Mouse (Mus musculus) neural tube, embryonic 15.5 days (tissue): ENCODE results near the gene Gstt4. TPM values are rescaled to one million over a fixed set of nuclear protein-coding genes. Genes with fewer than 3 reads are reported as not detected.
A peak's percentile ranks its signal among the peaks of the same experiment; 100 is the strongest.
"Not testable (repeated sequence)": the region's sequence is repeated elsewhere in the genome, so short reads cannot be mapped to it uniquely, and the experiment has no call there.

Experiments used
- ATAC-seq: fragments of 200-750 bp; cut with Nextera tagmentation; 2 replicates; pipeline ENCODE4 v1.8.0; 2017; ENCODE audit warnings: mild to moderate bottlenecking, moderate TSS enrichment, moderate library complexity; ENCODE audit not compliant: low FRiP score
- H3K27ac ChIP-seq: fragments of 300-500 bp; sonication (generic); replicated peaks from 2 replicates; pipeline ENCODE4 v1.5.1; 2015; ENCODE audit warnings: mild to moderate bottlenecking, inconsistent platforms
- H3K27me3 ChIP-seq: fragments of 300-500 bp; sonication (generic); replicated peaks from 2 replicates; pipeline ENCODE4 v1.6.1; 2015; ENCODE audit warnings: inconsistent platforms
- H3K36me3 ChIP-seq: fragments of 300-500 bp; sonication (generic); 2 replicates; pipeline ENCODE4 v1.6.1; 2015; ENCODE audit warnings: inconsistent platforms
- H3K4me1 ChIP-seq: fragments of 300-500 bp; sonication (generic); 2 replicates; pipeline ENCODE4 v1.6.1; 2015; ENCODE audit warnings: inconsistent platforms
- H3K4me2 ChIP-seq: fragments of 300-500 bp; sonication (generic); 2 replicates; pipeline ENCODE4 v1.6.1; 2015; ENCODE audit warnings: inconsistent platforms, mild to moderate bottlenecking, moderate library complexity
- H3K4me3 ChIP-seq: fragments of 300-500 bp; sonication (generic); replicated peaks from 2 replicates; pipeline ENCODE4 v1.5.1; 2015; ENCODE audit warnings: mild to moderate bottlenecking, inconsistent platforms
- H3K9ac ChIP-seq: fragments of 300-500 bp; sonication (generic); replicated peaks from 2 replicates; pipeline ENCODE4 v1.6.1; 2015; ENCODE audit warnings: mild to moderate bottlenecking, inconsistent platforms
- H3K9me3 ChIP-seq: fragments of 300-500 bp; sonication (generic); replicated peaks from 2 replicates; pipeline ENCODE4 v1.6.1; 2016; ENCODE audit warnings: inconsistent platforms
- WGBS: fragments of 180-500 bp; shearing (Covaris S2); methylation state at CpG from one replicate; pipeline ENCODE4 v1.1.7; 2015; ENCODE audit warnings: mixed read lengths; 5-methylcytosine and 5-hydroxymethylcytosine counted together
- polyA plus RNA-seq: library from polyadenylated mRNA; unstranded; fragments of >200 nt; fragmentation: Nextera tagmentation; extraction: Ambion mirVana; gene quantifications from 2 replicates; pipeline ENCODE4 v1.2.1, GENCODE M21; 2015

Gstt4 gene
- polyA plus RNA-seq, 1 experiment from 2014 or later = not detected

DNA sequence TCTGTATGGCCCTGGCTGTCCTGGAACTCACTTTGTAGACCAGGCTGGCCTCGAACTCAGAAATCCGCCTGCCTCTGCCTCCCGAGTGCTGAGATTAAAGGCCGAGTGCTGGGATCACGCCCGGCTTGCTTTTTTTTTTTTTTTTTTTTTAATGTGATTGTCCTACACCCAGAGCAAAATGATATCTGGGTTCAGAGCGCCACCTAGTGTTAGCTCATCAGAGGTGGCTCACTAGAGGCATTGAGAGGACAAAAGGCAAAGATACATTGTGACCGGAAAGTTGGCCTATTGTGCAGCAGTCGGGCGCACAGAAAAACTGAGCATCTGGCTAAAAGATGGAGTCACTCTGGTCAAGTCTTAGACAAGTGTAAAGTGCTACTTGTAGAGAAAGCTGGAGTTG, 31.1 kb upstream of the Gstt4 start:
- H3K36me3 ChIP-seq = peaks cover 8% of the 10 kb centered on the region; the same call in 1 of the 2 replicates
- H3K4me3 ChIP-seq = no peak overlapping the region
- no peak overlapping the region for H3K4me2 ChIP-seq
- H3K9me3 ChIP-seq = no peaks in the 10 kb centered on the region
- no peaks in the 10 kb centered on the region for H3K27me3 ChIP-seq
- ATAC-seq = no peak
- H3K4me1 ChIP-seq = peaks cover 21% of the 10 kb centered on the region
- H3K27ac ChIP-seq = no peak overlapping the region
- WGBS = 17% methylated on average over 10 of the region's 10 CpGs
- H3K9ac ChIP-seq = no peak overlapping the region

DNA sequence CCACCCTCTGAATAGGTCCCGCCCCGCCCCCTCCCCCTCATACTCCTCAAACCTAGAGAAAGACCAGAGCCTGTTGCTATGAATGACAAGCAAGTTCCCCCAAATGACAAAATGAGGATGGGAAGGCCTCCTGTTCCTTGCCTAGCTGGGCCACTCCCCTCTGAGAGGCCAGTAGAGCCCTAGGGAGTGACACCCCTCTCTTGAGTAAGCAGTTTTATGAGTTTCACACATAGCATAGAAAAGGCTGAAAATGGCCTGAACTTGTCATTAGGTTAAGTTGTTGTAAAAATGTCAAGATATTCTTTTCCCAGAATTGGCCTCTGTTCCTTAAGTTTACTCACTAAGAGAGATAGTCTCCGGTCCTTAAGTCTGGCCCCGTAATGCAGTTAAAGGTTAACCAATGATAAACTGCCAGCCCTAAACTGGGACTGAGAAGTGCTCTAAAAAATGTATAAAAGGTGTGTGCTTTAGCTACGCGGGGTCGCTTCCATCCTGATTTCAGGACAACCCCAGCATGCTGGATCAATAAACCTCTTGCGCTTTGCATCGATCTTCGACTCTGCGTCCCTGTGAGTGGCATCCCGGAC, 30.3 kb upstream of the Gstt4 start:
- Histone ChIP-seq H3K27ac (no peak overlapping the region), H3K9me3 (no peaks in the 10 kb centered on the region), H3K4me1 (peaks cover 13% of the 10 kb centered on the region), H3K4me3 (no peak overlapping the region), H3K27me3 (no peaks in the 10 kb centered on the region), H3K4me2 (no peak overlapping the region), H3K36me3 (peaks cover 8% of the 10 kb centered on the region; the same call in 1 of the 2 replicates), H3K9ac (no peak overlapping the region)
- WGBS = 93% methylated on average over 12 of the region's 12 CpGs
- no peak for ATAC-seq

- no peak overlapping the region for H3K4me2 ChIP-seq
- H3K27me3 ChIP-seq = no peaks in the 10 kb centered on the region
- no peak overlapping the region for H3K27ac ChIP-seq
- H3K9me3 ChIP-seq = no peaks in the 10 kb centered on the region
- H3K9ac ChIP-seq = no peak overlapping the region
- ATAC-seq = no peak
- peaks cover 11% of the 10 kb centered on the region for H3K4me1 ChIP-seq
- no peaks in the 10 kb centered on the region for H3K36me3 ChIP-seq
- no peak overlapping the region for H3K4me3 ChIP-seq
- WGBS = 32% methylated on average over 3 of the region's 3 CpGs
These were observed 29.3 kb upstream of the Gstt4 start for GRCm38 (mm10) chr10:75851681-75852080.

DNA sequence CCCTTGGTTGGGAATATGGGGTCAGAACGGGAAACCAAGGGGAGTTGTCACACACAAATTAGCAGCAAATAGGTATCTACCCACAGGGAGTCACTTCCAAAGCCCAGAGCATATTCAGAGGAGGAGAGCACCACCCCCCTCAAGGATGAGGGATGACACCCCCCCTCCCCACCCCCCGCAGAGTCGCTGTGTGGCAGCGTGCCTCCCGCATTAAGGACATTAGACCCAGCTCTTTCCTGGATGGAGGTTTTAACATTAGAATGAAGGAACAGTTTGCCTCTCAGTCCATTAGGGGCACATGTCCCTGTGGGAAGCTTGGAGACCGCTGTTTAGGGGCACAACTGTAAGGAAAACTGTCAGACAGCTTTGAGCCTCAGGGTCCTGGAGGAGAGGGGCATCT, 28.7 kb upstream of the Gstt4 start:
- Histone ChIP-seq H3K4me1 (peaks cover 11% of the 10 kb centered on the region), H3K27ac (no peak overlapping the region), H3K9ac (no peak overlapping the region), H3K4me3 (no peak overlapping the region), H3K36me3 (no peaks in the 10 kb centered on the region), H3K27me3 (no peaks in the 10 kb centered on the region), H3K9me3 (no peaks in the 10 kb centered on the region), H3K4me2 (0 out of 2 replicates have a peak overlapping the region, but pooled peaks have one; percentile 2)
- WGBS = under 1% methylated on average over 6 of the region's 6 CpGs
- ATAC-seq = no peak

- Histone ChIP-seq H3K9me3 (no peaks in the 10 kb centered on the region), H3K4me3 (no peak overlapping the region), H3K27me3 (no peaks in the 10 kb centered on the region), H3K4me1 (peaks cover 11% of the 10 kb centered on the region), H3K9ac (no peak overlapping the region), H3K36me3 (no peaks in the 10 kb centered on the region), H3K27ac (no peak overlapping the region), H3K4me2 (no peak overlapping the region)
- 20% methylated on average over 3 of the region's 3 CpGs for WGBS
- no peak for ATAC-seq
These were observed 26.0 kb upstream of the Gstt4 start for GRCm38 (mm10) chr10:75848382-75848781.

GRCm38 (mm10) chr10:75845306-75845930, 23.1 kb upstream of the Gstt4 start:
- Histone ChIP-seq H3K4me2 (no peak overlapping the region), H3K4me1 (no peaks in the 10 kb centered on the region), H3K9me3 (no peaks in the 10 kb centered on the region), H3K4me3 (no peak overlapping the region), H3K9ac (no peak overlapping the region), H3K27me3 (no peaks in the 10 kb centered on the region), H3K36me3 (no peaks in the 10 kb centered on the region), H3K27ac (no peak overlapping the region)
- no peak for ATAC-seq
- WGBS = 81% methylated on average over 6 of the region's 6 CpGs

- H3K4me2 ChIP-seq = no peak overlapping the region
- no peaks in the 10 kb centered on the region for H3K9me3 ChIP-seq
- no peaks in the 10 kb centered on the region for H3K36me3 ChIP-seq
- no peak overlapping the region for H3K9ac ChIP-seq
- no peaks in the 10 kb centered on the region for H3K4me1 ChIP-seq
- 71% methylated on average over 1 of the region's 1 CpGs for WGBS
- H3K4me3 ChIP-seq = no peak overlapping the region
- H3K27me3 ChIP-seq = no peaks in the 10 kb centered on the region
- H3K27ac ChIP-seq = no peak overlapping the region
- no peak for ATAC-seq
These were observed 22.5 kb upstream of the Gstt4 start for GRCm38 (mm10) chr10:75844800-75845199.

- not testable (repeated sequence) for H3K36me3 ChIP-seq, H3K4me2 ChIP-seq, H3K4me3 ChIP-seq, H3K4me1 ChIP-seq, H3K9me3 ChIP-seq, H3K27ac ChIP-seq, H3K27me3 ChIP-seq, ATAC-seq, H3K9ac ChIP-seq
- 88% methylated on average over 6 of the region's 6 CpGs for WGBS
These were observed 21.6 kb upstream of the Gstt4 start for GRCm38 (mm10) chr10:75843898-75844297.

DNA sequence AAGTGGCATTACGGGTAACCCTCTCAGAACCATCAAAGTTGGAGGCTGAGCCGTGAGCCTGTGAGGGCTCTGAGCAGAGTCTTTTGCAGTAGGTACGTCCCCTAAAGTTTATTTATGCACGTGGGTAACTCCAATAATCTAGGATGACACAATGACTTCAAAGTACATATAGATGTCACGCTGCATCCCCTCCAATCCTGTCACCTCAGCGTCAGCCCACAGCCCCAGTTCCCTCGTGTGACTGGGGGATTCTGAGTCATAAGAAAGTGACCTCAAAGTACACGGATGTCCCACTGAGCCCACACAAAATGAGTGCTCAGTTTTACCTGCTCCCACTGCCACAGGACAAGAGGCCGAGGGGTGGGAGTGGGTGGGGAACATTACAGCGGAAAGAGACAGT, 16.7 kb upstream of the Gstt4 start:
- no peak for ATAC-seq
- H3K4me1 ChIP-seq = peaks cover 37% of the 10 kb centered on the region
- no peak overlapping the region for H3K27ac ChIP-seq
- 89% methylated on average over 10 of the region's 10 CpGs for WGBS
- H3K36me3 ChIP-seq = no peaks in the 10 kb centered on the region
- no peak overlapping the region for H3K4me2 ChIP-seq
- no peak overlapping the region for H3K9ac ChIP-seq
- H3K9me3 ChIP-seq = no peaks in the 10 kb centered on the region
- H3K27me3 ChIP-seq = peaks cover 7% of the 10 kb centered on the region; the same call in 1 of the 2 replicates
- no peak overlapping the region for H3K4me3 ChIP-seq

- Histone ChIP-seq H3K27me3 (peaks cover 18% of the 10 kb centered on the region; the same call in 1 of the 2 replicates), H3K27ac (peak within 1 kb of the TSS; percentile 89), H3K4me2 (peak within 1 kb of the TSS; percentile 76), H3K36me3 (no peaks in the 10 kb centered on the region), H3K9ac (peak within 1 kb of the TSS; percentile 57), H3K4me3 (peak within 1 kb of the TSS; percentile 57), H3K4me1 (peaks cover 43% of the 10 kb centered on the region), H3K9me3 (no peaks in the 10 kb centered on the region)
- ATAC-seq = peak; percentile 91
- WGBS = under 1% methylated on average over 21 of the region's 21 CpGs
These were observed 15.0 kb upstream of the Gstt4 start, which contains the start of gene Gstt2 for GRCm38 (mm10) chr10:75837248-75837759. TSS of gene Gstt2 (minus strand) at chr10:75837424.

DNA sequence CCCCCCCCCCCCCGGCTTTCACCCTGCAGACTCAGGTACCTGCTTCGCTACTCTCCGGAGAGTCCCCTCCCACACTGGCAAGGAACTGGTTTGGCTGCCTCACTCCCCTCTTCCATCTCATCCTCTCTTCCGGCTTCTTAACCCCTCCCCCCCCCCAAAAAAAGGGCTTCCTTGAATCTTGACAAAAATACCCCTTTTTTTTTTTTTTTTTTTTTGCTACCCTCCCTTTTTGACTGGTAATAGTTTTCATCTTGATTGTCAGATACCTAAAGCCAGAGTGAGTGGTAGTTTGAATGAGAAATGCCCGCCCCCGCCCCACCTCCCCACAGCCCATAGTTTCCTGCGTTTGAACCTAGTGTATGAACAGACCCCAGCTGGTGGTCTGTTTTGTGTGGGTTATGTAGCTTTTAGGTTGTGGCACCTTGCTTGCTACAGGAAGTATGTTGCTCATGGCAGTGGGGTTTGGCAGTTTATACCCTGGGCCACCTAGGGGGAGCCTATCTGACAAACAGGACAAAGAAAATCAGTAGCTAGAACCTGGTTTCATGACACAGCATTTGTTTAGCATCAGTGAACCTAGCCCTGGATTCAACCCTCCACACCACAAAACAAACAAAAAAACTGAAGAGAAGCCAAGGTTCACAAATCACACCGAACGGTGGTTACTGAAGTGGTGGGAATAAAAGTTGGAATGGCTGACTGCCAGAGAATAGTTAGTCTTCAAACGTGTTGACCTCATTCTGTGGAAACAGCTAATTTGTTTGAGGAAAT, 13.6 kb upstream of the Gstt4 start:
- Histone ChIP-seq H3K9me3 (no peaks in the 10 kb centered on the region), H3K27ac (0 out of 2 replicates have a peak overlapping the region, but pooled peaks have one; percentile 89), H3K9ac (no peak overlapping the region), H3K36me3 (no peaks in the 10 kb centered on the region), H3K4me2 (peak overlapping the region; percentile 76), H3K4me3 (peak overlapping the region; percentile 32; the same call in 1 of the 2 replicates), H3K27me3 (peaks cover 18% of the 10 kb centered on the region; the same call in 1 of the 2 replicates), H3K4me1 (peaks cover 43% of the 10 kb centered on the region)
- 24% methylated on average over 10 of the region's 10 CpGs for WGBS
- ATAC-seq = no peak
